Mouse (Mus musculus) erythroblast, embryonic 14.5 days (primary cell): Measurements from ENCODE around the gene Cox7a1.

Experiments used
- GATA1 ChIP-seq: IDR thresholded peaks from 2 replicates; pipeline ENCODE4 v1.6.1; 2012; ENCODE audit warnings: low read length, inconsistent platforms, mixed read lengths
- TAL1 ChIP-seq: IDR thresholded peaks from 3 replicates; pipeline ENCODE4 v1.6.1; 2012; ENCODE audit warnings: low read length, inconsistent platforms, mixed read lengths

GRCm38 (mm10) chr7:30232631-30233148, 48.7 kb downstream of the Cox7a1 start:
- TF ChIP-seq GATA1 (no peak), TAL1 (no peak)
